Mouse (Mus musculus): ENCODE results near the gene Fhit.

Fhit gene

DNA sequence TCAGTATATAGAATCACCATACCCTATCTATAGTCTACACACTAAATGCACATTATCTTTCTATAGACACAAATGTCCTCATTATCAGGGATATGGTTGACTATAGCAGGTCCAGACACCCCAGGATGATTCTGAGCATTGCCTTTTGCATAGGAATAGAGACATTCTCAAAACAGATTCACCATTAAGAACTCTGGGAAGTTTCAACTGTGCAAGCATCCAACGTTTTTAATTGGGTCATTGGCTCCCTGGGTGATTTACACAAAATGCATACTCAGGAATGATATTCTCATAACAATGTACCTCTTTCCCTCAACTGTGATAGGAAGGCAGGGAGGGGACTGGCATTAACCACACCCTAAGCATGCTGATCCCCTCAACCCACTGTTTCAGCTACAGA lies 1503.4 kb downstream of the Fhit start:
- no peak for DNase-seq

DNA sequence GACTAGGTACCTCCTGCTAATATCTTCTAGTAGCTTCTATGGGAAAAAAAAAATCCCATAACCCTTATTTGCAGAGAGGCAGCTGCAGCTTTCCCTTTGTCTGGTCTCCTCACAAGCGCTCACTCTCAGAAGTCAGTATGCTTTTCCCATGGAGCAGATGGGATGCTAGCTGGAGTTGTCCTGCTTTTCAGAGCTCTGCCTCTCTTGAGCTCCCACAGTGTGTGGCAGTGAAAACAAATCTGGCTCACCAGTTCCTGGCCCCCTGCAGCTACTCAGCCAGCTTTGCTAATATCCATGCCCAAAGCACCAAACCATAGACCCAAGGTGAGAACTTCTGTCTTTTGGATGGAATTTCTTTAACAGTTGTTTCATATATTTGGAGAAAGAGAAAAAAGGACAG lies 1510.4 kb downstream of the Fhit start:
- no peak for DNase-seq

DNA sequence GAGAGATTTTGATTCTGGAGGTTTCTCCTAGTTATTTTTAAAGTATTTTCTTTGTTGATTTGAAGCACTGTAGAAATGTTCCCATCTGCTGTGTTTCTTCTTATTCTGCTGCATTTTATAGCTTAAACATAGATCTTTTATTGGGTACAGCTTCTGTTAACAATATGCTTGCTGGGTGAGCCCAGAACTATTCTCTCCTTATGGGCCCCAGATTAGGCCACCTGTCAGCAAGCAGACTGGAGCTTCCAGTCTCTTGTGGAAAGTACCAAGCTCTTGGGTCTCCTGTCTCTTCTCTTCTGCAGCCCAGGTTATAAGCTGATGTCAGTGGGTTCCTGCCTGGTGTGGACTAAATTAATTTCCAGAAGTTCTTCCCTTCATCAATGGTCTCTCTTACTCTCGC lies 1513.4 kb downstream of the Fhit start:
- DNase-seq = no peak

DNA sequence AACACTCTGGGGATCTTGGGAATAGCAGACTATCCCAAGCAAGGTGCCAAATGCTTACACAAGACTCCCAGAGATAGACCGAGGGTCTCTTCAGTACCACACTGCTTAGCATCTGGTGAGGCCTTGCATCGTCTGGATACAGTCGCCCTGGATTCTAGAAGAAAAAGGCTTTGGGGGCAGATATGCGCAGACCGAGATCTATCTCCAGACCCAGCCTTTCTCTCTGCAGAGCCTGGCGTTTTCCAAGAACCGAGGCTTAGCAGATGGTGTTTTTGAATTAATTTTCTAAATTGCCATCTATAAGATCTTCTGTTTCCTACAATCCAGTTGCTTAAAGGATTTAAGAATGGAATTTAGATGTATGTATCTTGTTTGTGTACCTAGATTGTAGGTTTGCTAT lies 1515.6 kb downstream of the Fhit start:
- DNase-seq = no peak

DNA sequence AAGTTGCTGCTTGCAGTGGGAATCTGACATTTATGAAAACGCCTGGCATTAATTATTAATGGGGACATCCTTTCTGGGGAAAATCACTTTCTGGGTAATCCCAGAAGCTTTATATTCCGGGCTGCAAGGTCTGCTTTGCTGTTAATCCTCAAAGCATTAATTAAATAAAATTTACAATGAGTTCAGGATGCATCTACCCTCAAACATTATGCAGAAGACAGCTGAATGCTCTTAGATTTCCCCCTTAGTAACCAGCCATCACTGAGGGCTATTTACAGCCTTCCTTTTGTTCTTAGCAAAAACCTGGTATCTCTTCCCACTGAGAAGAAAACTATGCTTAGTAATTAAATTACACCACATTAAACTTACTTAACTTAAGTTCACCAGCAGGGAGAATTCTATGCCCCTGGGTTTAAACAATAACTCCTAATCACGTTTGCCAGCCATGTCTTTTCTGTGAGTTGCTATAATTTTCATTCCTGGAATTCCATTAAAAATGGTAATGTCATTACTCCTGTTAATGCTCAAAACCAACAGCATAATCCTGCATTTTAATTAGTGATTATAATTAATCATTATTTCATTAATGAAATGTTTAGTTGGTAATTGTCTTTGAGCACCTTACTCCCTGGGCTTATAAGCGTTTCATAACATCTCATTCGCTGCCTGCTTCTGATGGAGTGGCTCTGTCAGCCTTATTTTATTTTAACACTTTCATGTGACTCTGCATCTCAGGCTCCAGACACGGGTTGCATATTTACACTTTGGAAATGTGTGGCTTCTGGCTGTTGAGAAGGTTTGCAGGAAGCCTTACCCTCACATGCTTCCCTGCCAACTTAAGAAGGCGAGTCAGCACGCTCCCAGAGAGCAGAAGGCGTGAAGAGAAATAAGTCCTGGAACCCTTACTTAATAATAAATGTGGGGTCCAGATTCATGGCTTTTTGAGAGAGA lies 1517.3 kb downstream of the Fhit start:
- DNase-seq = peak; percentile 20

DNA sequence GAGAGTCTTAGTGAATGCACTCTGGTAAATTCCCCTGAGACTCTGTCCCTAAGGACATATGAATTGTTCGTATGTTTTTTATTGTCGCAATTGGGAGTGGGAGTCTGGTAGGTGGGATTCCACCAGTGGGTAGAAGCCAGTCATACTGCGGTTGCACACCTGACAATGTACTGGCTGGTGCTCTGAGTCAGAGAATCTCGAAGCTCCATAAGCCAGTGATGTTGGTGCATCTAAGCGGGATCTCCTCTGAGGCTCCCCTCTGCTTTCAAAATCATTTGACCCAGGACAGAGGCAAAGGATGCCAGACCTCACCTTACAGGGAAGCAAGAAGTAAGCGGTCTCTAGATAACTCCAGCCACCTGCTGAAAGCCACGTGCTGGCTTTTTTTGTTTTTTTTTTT lies 1518.1 kb downstream of the Fhit start:
- no peak for DNase-seq

DNA sequence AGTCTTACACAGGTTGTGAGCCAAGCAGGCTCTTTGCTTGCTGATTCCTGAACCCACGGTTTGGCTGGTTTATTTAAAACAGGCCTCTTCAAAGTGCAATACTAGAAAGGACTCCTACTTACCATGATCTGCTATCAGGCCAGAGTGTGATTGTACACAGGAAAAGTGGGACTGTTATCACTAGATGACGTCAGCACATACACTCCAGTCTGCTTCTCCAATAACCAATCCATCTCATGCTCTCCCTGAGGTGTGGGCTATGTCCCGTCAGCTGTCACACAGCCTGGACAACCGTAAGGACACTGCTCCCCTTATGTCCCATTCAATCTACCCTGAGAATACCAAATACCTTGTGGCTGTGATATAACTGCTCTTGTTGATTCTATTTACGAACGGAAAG lies 1519.2 kb downstream of the Fhit start:
- DNase-seq = no peak

DNA sequence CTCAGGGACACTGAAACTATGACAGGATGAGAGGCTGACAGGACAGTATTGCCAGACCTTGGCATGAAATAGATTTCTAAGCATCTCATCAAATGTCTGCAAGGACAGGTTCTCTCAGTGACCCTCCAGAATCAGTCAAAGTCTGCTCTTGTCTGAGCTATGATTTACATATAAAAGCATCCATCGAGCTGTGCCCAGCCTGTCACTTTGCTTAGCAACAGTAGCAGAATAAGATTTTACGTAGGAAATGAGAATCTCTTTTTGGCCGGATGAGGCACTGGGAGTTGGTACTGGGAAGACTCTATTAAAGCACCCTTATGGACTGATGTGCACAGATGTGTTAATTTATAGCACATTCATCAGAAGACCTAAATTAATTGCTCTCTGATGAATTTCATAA lies 1519.8 kb downstream of the Fhit start:
- DNase-seq = no peak

DNA sequence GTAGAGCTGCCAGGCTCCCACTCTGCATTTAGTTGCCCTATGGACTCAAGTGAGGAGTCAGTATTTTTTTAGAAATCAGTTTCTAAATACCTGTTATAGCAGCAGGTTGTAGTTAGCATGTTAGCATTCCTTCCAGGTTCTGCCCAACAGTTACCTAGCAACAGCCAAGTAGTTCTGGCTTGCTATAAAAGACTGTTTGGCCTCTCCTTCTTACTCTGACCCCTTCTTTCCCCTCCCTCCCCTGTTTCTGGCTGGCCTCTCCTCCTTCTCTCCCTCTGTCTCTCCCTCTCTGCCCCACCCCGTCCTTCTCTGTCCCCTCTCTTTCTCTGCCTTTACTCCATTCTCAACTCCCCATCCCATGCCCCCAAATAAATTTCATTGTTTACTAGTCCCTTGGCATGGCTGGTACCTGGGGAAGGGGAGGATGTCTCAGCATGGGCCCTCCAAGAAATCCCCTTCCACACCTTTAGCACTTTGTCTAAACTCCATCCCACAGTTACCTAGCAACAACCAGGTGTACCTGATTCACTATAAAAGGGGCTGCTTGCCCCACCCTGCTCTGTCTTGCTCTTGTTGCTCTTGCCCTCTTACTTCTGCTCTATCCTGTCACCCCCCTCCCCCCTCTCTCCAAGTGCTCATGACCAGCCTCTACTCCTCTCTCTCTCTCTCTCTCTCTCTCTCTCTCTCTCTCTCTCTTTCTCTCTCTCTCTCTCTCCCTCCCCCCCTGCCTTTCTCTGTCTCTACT lies 1527.4 kb downstream of the Fhit start:
- no peak for DNase-seq

DNA sequence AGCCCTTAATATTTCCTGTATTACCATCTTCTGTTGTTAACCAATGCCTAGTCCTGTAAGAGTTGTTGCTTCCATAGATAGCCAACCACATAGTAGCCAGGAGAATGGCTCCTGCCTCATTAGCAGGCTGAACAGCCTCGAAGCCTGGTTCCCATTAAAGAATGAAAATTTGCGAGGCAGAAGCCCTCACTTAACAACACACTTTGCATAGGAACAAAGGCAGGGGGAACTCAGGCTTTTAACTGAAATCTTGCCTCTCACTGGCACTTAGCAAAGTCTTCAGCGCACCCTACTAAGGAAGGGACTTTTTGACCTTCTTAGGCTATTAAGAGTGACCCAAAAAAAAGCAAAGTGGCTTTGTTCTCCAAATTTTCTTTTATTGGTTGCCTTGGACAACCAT lies 1529.3 kb downstream of the Fhit start:
- DNase-seq = no peak

DNA sequence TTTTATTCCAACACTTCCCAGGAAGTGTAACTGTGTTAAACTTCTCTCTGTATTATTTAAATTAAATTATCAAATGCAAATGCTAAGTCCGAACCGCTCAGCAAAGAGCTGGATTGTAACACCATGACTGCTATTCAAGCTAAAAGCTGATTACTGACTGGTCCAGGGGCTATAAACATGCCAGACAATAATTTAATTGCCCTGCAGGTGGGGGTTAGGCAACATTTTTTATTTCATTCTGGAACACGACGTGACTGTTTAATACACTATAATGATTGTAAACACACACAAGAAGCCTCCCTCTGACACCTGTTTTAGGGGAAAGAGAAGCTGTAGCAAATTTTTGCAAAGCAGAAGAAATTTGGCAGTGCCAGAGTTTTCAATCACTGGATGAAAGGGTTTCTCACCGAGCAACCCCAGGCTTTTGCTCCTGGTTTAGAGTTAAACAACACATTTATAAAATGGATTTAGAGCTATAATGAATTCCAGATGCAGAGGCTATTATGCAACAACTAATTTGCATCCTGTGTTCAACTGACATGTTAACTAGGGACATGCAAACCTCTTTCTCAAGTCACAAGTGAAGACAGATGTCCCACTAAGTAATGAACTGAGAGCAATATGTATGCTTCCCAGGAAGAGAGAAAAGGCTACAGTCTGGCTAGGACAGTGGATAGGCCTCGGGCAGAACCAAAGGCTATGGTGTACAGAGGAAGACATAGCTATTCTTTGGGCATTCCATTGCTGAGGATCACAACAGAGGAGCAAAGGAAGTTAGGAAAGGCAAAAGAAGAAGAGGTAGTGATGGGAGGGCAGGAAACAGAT lies 1538.4 kb downstream of the Fhit start:
- DNase-seq = no peak

DNA sequence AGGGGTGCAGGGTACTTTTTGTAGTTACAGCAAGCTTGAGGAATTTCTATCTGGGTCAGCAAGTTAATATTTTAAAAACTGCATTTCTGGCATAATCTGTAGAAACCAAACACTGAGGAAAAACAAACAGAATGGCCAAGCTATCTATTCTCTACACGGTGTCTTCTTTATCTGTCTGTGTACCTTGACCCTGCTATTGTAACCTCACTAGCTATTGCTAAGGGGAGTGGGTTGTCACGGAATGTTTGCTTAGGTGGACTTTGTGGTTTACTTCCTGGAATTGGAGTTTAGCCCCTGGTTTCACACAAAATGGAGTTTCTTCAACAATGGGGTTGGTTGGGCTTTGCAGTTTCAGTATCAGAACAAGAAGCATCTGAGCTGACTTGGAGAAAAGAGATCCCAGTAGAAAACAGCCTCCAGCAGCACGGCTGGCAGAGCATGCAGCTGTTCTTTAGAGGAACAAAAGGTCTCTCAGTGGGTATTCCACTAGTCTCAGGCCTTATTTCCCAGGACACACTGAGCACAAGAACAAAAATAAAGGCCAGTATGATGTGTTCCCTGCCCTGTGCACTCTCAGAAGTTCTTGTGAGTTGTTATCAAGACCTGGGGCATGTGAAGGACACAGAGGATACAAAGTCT lies 1540.8 kb downstream of the Fhit start:
- no peak for DNase-seq

DNA sequence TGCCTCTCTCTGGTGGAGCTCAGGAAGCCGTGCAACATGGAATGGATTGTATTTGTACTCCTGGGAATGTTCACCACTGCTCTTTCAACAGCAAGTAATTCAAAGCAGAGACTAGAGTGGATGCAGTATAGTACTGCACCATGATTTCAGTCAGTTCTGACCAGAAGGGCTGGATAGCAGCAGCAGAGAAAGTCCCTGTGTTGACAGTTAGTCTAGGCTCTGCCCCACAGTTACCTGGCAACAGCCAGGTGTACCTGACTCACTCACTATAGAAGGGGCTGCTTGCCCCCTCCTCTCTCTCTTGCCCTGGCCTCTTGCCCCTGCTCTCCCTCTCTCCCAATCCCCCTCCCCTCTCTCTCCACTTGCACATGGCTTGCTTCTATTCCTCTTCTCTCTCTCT lies 1542.0 kb downstream of the Fhit start:
- DNase-seq = no peak

DNA sequence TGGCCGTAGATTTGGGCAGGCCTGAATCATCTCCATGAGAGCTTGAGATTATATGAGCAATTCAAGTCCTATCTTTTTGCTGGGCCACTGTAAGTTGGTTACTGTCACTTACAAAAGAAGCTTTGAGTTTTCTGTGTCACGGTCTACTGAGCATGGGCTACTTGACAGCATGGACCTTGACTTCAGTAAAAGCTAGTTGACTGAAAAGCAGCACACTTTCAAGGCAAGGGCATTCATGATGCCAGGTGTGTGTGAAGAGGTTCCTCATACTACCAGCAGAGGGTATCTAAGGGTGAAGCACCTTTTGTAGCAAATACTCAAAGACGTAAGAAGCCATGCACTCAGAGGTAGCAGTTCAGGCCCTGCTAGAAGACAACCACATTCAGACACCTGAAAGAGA lies 1548.7 kb downstream of the Fhit start:
- DNase-seq = peak; percentile 12

DNA sequence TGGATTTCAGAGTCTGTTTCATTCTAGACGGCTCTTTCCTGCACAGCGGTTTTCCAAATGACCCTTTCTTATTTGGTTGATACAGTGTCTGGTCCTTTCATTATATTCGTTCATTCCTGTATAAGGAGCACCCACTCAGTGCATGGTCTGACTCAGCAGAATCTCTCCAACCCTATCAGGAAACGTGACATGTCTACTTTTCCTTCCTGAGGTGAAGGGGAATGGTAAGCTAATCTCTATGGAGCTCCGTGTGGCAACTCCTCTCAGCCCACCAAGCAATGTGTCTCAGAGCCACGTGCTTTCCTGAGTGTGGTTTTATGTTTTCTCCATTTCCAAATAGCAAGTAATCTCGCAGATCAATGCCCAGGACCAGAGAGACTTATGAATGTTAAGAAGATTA lies 1552.7 kb downstream of the Fhit start:
- DNase-seq = no peak

DNA sequence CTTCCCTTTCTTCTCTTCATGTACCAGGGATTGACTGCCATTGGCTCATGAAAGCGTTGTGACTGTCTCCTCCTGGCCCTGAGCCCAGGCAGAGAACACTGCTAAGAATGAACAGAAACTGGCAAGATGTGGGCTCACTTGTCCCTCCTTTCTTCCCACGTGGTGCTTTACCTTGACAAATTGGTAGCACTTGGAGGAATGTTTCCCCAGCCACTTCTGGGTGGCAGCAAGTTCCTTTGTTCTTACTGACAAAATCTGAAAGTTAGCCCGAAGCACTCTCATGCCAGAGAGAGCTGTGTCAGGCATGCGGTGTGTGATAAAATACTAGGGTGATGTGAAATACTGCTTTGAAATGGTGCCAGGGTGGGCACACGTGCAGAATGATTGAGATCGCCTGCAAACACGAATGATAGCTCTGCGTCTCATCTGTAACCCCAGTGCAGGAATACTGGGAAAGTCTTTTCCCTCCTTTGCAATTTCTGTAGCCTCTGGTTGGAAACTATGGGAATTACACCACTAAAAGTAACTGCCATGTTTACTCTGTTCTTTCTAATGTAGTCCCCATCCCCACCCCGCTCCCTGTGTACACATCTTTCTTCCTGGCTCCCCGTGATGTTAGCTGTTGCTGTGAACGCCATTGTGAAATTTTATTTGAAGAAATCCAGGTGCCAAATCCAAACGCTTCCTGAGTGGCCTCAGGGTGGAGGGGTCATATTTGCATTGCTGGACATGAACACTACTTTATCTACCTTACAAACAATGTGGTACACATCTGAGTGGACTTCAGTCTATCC lies 1555.1 kb downstream of the Fhit start:
- DNase-seq = no peak

DNA sequence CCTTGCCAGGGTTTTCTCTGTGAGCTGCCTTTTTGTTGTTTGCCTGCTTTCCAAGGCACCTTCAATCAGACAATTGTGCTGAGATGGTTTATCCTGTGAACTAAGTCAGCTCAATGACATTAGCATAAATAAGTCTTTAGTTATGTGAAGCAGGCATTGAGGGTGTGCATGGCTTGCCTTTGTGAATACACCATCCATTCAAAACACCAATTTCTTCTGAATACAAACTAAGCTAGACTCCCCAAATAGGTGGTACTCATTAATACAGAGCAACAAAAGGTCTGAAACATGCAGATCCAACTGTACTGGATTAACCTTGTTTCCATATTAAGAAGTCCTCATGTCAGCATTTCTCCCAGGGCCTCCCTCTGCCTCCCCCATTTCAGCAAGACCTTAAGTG lies 1561.6 kb downstream of the Fhit start:
- DNase-seq = no peak

DNA sequence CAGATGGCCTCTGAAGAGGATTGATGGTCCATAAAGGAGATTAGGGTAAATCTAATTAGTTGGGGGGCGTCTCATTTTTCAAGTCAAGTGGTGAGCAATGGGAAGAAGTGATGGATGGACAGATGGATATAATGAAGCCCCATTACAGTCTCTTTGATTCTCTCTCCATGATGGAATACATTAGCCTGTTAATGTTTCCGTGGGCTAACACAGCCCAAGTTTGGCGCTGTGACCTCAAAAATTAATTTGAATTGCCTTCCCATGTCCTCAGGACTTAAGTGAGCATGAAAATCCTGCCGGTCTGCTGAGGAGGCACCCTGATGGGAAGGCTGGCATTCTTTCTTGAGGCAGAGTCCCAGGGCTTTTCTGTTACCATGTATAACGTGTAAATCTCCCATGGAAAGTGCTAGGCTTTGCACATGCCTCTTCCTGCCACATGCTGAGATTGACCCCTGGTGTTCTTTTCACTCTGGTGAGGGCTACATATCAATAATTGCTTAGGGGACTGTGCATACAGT lies 1564.3 kb downstream of the Fhit start:
- no peak for DNase-seq

DNA sequence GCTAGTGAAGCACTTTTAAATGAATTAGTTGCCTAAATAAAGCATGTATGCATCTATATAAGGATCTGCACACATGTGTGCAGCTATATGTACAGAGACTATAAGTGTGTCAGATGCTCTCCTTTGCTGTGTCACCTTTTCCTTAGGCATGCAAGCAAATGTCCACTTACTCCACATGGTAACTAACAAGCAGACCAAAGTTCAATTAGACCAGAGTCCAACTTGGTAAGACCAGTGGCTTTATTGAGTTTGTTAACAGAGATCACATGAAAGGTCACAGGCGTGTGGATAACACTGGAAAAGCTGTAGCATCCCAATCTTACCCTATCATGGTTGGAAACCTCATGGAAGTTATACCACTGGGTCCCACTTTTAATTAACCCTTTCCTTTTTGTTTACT lies 1572.7 kb downstream of the Fhit start:
- DNase-seq = no peak

DNA sequence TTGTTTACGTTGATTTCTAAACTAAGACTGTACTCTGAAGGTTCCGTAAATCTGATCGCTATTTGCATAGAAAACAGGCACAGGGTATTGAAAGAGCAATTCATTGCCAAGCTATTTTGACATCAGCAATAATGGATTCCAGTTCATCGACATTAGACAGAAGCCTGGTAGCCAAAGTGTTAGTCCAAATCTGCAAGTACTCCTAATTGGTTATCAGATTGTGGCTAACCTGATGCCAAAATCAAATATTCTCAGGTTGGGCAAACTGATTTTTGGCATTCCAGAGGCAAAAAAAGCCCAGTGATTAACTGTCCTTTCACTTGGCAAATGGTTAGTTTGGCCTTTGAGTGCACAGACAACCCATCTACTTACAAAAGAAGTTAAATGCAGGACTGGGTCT lies 1573.9 kb downstream of the Fhit start:
- no peak for DNase-seq

DNA sequence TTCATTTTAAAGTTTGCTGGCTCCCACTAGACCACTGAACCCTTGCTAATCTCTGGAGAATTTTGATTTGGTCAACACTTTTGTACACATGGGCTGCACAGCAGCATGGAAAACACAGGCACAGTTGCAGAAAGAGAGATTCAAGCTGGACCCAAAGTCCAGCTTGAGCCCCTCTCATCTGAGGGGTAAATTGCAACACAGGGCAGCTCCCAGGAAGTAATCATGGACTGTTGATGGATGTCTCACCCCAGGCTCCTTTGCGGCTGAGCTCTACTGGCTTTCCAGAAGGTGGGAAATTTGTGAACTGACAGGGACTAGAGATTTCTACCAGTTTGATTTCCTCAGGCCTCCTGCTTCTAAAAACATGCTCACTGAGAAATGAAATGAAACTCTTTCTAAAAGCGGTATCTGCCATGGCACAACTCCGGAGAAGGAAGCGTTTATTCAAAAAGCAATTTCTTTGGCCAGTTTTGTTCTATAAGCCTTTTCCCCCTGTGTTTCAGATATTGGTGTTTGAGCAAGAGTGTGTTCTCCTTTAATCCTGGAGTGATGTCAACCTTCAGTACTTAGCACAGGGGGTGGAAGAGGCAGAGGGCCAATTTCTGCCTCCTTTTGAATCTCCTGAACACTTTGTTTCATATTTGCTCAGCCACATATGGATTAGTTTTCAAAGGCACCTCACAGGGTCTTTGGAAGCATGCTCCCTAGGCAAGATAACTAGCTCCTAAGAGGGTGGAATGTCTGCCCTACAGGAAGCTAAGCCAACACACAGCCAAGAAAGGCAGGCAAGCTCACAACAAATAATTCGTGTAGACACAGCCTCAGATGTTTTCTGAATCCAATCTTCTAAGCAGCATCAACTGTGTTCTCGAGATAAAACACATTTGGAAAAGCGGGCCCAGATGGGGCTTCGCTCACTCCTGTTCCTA lies 1578.3 kb downstream of the Fhit start:
- DNase-seq = no peak

Data from kidney, postnatal 10 days (tissue).